Mouse (Mus musculus) midbrain, embryonic 14.5 days (tissue): Measurements from ENCODE around the gene Ric1. TPM values are rescaled to one million over a fixed set of nuclear protein-coding genes. Genes with fewer than 3 reads are reported as not detected.

ENCODE experiments used
- ATAC-seq: fragments of 200-750 bp; cut with Nextera tagmentation; 2 replicates; pipeline ENCODE4 v1.8.0; 2017; ENCODE audit warnings: moderate number of reproducible peaks, moderate library complexity; ENCODE audit not compliant: low FRiP score, low TSS enrichment
- DNase-seq: peaks from one replicate; pipeline ENCODE4 v3.0.0-alpha.2; 2015
- H3K27ac ChIP-seq: fragments of 300-500 bp; sonication (generic); replicated peaks from 2 replicates; pipeline ENCODE4 v1.5.1; 2014; ENCODE audit warnings: mild to moderate bottlenecking, low read depth, low read length, moderate library complexity
- H3K27me3 ChIP-seq: fragments of 300-500 bp; sonication (generic); 2 replicates; pipeline ENCODE4 v1.6.1; 2014; ENCODE audit warnings: low read length, control low read depth, mixed read lengths; ENCODE audit not compliant: control insufficient read depth, insufficient read depth
- H3K36me3 ChIP-seq: fragments of 300-500 bp; sonication (generic); 2 replicates; pipeline ENCODE4 v1.6.1; 2014; ENCODE audit warnings: low read length, control low read depth; ENCODE audit not compliant: control insufficient read depth, insufficient read depth
- H3K4me1 ChIP-seq: fragments of 300-500 bp; sonication (generic); 2 replicates; pipeline ENCODE4 v1.6.1; 2014; ENCODE audit warnings: mild to moderate bottlenecking, antibody characterized with exemption, low read length, control low read depth; ENCODE audit not compliant: control insufficient read depth, insufficient read depth
- H3K4me2 ChIP-seq: fragments of 300-500 bp; sonication (generic); 2 replicates; pipeline ENCODE4 v1.6.1; 2014; ENCODE audit warnings: mild to moderate bottlenecking, low read length, moderate library complexity
- H3K4me3 ChIP-seq: fragments of 300-500 bp; sonication (generic); replicated peaks from 2 replicates; pipeline ENCODE4 v1.5.1; 2014; ENCODE audit warnings: low read depth, low read length
- H3K9ac ChIP-seq: fragments of 300-500 bp; sonication (generic); replicated peaks from 2 replicates; pipeline ENCODE4 v1.6.1; 2014; ENCODE audit warnings: mild to moderate bottlenecking, low read length, moderate library complexity
- H3K9me3 ChIP-seq: fragments of 300-500 bp; sonication (generic); 2 replicates; pipeline ENCODE4 v1.6.1; 2016; ENCODE audit warnings: low read length, control low read depth, mixed read lengths; ENCODE audit not compliant: control insufficient read depth
- WGBS: fragments of 180-500 bp; shearing (Covaris S2); extraction: QIAGEN DNeasy Blood & Tissue Kit; methylation state at CpG from one replicate; pipeline ENCODE4 v1.1.7; 2014; 5-methylcytosine and 5-hydroxymethylcytosine counted together
- polyA plus RNA-seq: library from polyadenylated mRNA; unstranded; fragments of >200 nt; fragmentation: Nextera tagmentation; extraction: Ambion mirVana; gene quantifications from 2 replicates; pipeline ENCODE4 v1.2.1, GENCODE M21; 2014

Gene Ric1
- polyA plus RNA-seq, 1 experiment from 2014 or later, result 17.7 TPM

DNA sequence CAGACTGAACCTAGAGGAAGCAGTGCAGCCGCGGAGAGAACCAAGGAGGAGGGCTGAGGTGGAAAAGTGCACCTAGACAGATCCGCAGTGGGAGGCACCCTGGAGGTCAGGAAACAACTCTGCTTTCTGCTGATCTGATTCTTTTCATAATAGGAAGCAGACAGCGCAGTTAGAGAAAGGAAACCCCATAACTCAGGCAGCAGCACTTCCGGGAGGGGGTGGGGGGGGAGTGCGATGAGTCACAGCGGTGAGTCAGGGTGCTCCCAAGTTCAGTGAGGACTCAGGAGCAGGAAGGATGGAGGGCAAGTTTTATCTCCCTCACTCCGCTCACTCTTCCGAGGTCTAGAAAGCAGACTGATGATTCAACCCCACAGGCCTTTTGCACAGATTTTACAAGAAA is 119.0 kb downstream of the Ric1 start:
- no peak for DNase-seq
- ATAC-seq, result no peak

DNA sequence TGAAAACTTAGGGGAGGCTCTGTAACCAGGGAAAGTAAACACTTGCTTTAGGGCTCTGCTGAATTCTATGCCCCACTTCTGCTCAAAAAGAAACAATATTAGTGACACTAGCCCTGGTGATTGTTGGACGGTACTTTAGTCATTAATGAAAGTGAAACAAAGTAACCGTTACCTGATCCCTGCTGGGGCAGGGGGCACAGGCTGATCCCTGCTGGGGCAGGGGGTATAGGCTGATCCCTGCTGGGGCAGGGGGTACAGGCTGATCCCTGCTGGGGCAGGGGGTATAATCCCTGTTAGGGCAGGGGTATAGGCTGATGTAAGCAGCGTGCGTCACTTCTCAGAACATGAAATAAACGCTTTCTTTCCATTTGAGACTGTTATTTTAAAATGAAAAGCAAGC is 119.4 kb downstream of the Ric1 start:
- H3K9ac ChIP-seq, result no peak overlapping the region
- no peaks in the 10 kb centered on the region for H3K9me3 ChIP-seq
- ATAC-seq (no peak), DNase-seq (no peak)
- no peak overlapping the region for H3K27ac ChIP-seq
- H3K27me3 ChIP-seq, result no peaks in the 10 kb centered on the region
- 49% methylated on average over 5 of the region's 5 CpGs for WGBS
- peaks cover 2% of the 10 kb centered on the region; the same call in 1 of the 2 replicates for H3K36me3 ChIP-seq
- no peak overlapping the region for H3K4me2 ChIP-seq
- no peaks in the 10 kb centered on the region for H3K4me1 ChIP-seq
- no peak overlapping the region for H3K4me3 ChIP-seq

More for the DNA sequence above, 119.0 kb downstream of the Ric1 start:
- Histone ChIP-seq H3K9me3 (no peaks in the 10 kb centered on the region), H3K4me2 (no peak overlapping the region), H3K27me3 (no peaks in the 10 kb centered on the region), H3K9ac (no peak overlapping the region), H3K4me1 (no peaks in the 10 kb centered on the region), H3K27ac (no peak overlapping the region), H3K4me3 (no peak overlapping the region), H3K36me3 (peaks cover 5% of the 10 kb centered on the region; the same call in 1 of the 2 replicates)
- WGBS, result 63% methylated on average over 8 of the region's 9 CpGs

DNA sequence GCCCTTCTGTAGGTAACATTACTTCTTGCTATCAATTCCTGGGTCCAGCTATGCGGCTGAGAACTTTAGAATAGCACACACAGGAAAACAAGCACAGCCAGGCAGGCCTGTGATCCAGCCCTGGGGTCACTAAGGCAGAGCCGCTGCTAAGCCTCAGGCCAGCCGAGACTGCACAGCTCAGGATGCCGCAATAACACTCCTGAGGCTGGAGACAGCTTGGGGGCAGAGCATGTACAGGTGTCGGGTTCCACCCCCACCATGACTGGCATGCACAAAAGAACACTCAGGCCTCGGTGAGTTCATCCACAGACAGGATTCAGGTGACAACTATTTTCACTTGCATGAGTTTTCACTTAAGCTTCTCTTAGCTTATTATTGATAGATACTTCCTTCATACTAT is 120.1 kb downstream of the Ric1 start:
- no peak for DNase-seq
- Histone ChIP-seq H3K36me3 (no peaks in the 10 kb centered on the region), H3K9ac (no peak overlapping the region), H3K27ac (no peak overlapping the region), H3K4me2 (no peak overlapping the region), H3K4me3 (no peak overlapping the region), H3K27me3 (no peaks in the 10 kb centered on the region), H3K4me1 (no peaks in the 10 kb centered on the region), H3K9me3 (no peaks in the 10 kb centered on the region)
- WGBS, result 55% methylated on average over 6 of the region's 6 CpGs
- ATAC-seq, result no peak

DNA sequence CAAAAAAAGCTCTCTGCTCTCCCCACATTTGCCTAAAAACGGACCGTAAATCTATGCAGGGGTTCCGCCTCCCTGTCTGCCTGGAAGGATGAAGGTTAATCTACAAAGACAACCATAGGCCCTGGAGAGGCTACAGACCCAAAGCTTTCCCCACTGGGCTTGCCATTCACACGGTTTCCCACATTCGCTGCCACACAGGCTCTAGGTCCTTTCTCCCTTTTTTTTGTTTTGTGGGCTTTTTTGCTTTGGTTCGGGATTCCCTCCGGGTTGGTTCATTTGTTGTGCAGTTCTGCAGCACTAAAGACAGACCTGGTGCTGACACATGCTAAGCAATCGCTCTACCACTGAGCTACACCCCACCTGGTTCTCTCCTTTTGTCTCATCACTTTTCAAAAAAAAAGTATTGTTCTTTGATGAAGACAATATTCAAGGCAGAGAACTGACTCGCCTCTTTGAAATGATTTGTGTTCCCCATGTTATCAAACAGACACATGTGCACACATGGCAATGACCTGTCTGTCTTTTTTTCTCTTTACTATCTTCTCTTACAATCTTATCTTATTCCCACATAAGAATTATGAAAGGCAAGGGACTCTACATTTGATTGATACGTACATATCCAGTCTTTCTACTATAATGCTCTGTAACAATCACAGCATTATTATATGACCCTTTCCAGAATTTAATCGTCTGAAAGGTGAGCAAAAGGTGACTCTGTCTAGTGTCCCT is 121.3 kb downstream of the Ric1 start:
- no peak overlapping the region for H3K27ac ChIP-seq
- H3K9me3 ChIP-seq, result no peaks in the 10 kb centered on the region
- WGBS, result 50% methylated on average over 11 of the region's 11 CpGs
- H3K4me1 ChIP-seq, result no peaks in the 10 kb centered on the region
- no peak overlapping the region for H3K4me3 ChIP-seq
- no peaks in the 10 kb centered on the region for H3K36me3 ChIP-seq
- ATAC-seq, result no peak
- H3K27me3 ChIP-seq, result no peaks in the 10 kb centered on the region
- H3K9ac ChIP-seq, result no peak overlapping the region
- no peak overlapping the region for H3K4me2 ChIP-seq
- peak; percentile 3 for DNase-seq

DNA sequence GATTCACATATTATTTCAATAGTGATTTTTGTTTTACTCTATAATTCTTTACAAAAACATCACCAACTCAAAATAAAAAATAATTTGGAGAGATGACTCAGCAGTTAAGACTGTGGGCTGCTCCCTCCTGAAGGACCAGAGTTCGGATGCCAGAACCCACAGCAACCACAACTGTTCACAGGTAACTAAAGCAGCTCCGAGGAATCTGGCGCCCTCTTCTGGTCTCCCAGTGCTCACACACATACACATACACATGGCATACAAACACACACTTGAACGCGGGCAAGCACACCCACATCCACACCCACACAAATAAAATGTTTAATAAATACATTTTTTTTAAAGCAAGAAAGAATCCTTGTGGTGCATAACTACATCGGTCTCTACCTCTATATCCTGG is 122.7 kb downstream of the Ric1 start:
- Histone ChIP-seq H3K27me3 (no peaks in the 10 kb centered on the region), H3K36me3 (no peaks in the 10 kb centered on the region), H3K4me2 (no peak overlapping the region), H3K9ac (no peak overlapping the region), H3K4me1 (no peaks in the 10 kb centered on the region), H3K27ac (no peak overlapping the region), H3K9me3 (no peaks in the 10 kb centered on the region), H3K4me3 (no peak overlapping the region)
- DNase-seq (no peak), ATAC-seq (no peak)
- 96% methylated on average over 6 of the region's 6 CpGs for WGBS

DNA sequence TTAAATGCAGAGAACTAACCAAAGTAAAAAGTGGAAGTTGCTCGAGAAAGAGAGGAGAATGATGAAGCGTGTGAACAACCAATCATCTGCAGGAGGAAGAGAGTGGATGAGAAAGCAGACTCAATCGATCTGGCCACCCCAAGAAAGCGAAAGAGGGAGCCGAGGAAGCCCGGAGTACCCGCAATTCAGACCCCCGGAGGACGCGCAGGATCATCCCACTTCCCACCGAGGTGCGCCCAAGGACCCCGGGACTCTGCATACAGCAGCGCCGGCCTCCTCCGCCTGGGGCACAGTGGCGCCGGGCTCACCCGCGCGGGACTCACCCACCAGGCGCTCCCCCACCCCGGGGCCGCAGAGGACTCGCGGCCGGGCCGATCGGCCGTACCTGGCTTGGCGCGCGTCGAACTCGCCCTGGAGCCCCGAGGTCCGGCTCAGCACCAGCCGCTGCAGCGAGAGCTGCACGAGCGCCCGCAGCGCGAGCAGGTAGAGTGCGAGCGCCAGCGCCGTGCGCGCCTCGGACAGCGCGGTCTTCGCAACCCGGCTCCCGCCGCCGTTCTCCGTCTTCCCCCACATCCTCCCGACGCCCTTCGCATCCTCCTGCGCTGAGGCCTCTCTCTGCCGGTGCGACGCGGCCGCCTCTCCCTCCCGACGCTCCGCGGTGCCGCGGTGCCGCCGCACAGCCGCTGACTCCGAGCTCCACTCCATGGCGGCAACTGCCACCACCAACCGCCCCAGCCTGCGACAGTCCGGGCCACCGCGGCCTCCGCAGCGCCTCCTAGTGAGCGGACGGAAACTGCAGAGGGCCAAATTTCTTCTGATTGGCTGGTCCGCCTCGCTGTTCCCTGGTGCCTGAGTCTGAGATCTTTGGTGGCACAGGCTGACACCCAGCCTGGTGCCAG is 125.8 kb downstream of the Ric1 start, which contains the start of gene Ermp1:
Gene Ermp1, minus strand, starts transcription at position 765 of the 899 bp plus-strand sequence.
- WGBS, result under 1% methylated on average over 81 of the region's 90 CpGs
- Histone ChIP-seq H3K4me2 (peak within 1 kb of the TSS; percentile 69), H3K4me1 (no peaks in the 10 kb centered on the region), H3K9me3 (no peaks in the 10 kb centered on the region), H3K27me3 (no peaks in the 10 kb centered on the region), H3K9ac (peak within 1 kb of the TSS; percentile 83), H3K36me3 (no peaks in the 10 kb centered on the region), H3K4me3 (peak within 1 kb of the TSS; percentile 79), H3K27ac (peak within 1 kb of the TSS; percentile 91)
- DNase-seq (peak; percentile 95), ATAC-seq (peak; percentile 94)

DNA sequence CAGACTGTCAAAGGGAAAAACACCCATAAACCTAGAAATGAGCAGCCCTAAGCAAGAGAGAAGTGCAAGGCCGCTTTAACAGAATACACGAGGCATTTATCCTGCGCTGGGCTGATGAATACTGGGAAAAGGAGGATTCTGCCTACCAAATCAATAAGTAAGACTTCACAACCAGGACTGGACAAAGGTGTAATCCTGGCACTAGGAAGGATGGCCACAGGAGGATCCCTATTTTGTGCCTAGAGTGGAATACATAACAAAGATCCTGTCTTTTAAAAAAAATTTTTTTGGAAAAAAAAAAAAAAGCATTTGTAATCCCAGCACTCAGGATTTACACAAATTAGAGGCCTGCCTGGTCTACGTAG is 126.5 kb downstream of the Ric1 start:
- no peak overlapping the region; the same call in 1 of the 2 replicates for H3K27ac ChIP-seq
- no peaks in the 10 kb centered on the region for H3K9me3 ChIP-seq
- no peak for ATAC-seq
- no peaks in the 10 kb centered on the region for H3K27me3 ChIP-seq
- peak overlapping the region; percentile 79 for H3K4me3 ChIP-seq
- H3K36me3 ChIP-seq, result no peaks in the 10 kb centered on the region
- H3K9ac ChIP-seq, result peak overlapping the region; percentile 83; the same call in 1 of the 2 replicates
- no peak for DNase-seq
- H3K4me1 ChIP-seq, result no peaks in the 10 kb centered on the region
- 27% methylated on average over 4 of the region's 4 CpGs for WGBS
- H3K4me2 ChIP-seq, result peak overlapping the region; percentile 69

DNA sequence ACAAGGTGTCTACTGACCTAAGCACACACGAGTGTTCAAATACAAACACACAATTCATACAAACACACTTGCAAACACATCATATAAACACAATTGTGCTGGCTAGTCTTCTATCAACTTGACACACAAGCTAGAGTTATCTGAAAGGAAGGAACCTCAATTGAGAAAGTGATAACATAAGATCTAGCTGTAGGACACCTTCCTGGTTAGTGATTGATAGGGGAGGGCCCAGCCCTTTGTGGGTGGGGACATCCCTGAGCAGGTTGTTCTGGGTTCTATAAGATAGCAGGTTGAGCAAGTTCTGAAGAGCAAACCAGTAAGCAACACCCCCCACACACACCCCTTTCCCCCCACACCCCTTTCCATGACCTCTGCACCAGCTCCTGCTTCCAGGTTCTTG is 127.6 kb downstream of the Ric1 start:
- Histone ChIP-seq H3K9me3 (no peaks in the 10 kb centered on the region), H3K36me3 (no peaks in the 10 kb centered on the region), H3K27ac (no peak overlapping the region), H3K4me1 (no peaks in the 10 kb centered on the region), H3K9ac (no peak overlapping the region), H3K4me2 (no peak overlapping the region), H3K4me3 (no peak overlapping the region), H3K27me3 (no peaks in the 10 kb centered on the region)
- WGBS, result 84% methylated on average over 1 of the region's 1 CpGs
- no peak for ATAC-seq
- DNase-seq, result no peak
